Mouse (Mus musculus) gastrocnemius, postnatal 36 days (tissue): ENCODE measurements around the gene Dcaf6. TPM values are rescaled to one million over a fixed set of nuclear protein-coding genes. Genes with fewer than 3 reads are reported as not detected.

Source experiments
- DNase-seq, 2 experiments: peaks; one replicate each; pipeline ENCODE4 v3.0.0; 2022
- intact Hi-C: fragments of 180-260 bp; cut with DNase I; formaldehyde crosslinking; loops from one replicate; pipeline ENCODE4 v1.15.1; 2025
- total RNA-seq, 2 experiments: library from RNA; stranded (reverse); gene quantifications; 2 replicates each; pipeline ENCODE4 v1.2.3; 2021

Gene Dcaf6
- total RNA-seq, 2 experiments from 2014 or later: 254 to 275 TPM

DNA sequence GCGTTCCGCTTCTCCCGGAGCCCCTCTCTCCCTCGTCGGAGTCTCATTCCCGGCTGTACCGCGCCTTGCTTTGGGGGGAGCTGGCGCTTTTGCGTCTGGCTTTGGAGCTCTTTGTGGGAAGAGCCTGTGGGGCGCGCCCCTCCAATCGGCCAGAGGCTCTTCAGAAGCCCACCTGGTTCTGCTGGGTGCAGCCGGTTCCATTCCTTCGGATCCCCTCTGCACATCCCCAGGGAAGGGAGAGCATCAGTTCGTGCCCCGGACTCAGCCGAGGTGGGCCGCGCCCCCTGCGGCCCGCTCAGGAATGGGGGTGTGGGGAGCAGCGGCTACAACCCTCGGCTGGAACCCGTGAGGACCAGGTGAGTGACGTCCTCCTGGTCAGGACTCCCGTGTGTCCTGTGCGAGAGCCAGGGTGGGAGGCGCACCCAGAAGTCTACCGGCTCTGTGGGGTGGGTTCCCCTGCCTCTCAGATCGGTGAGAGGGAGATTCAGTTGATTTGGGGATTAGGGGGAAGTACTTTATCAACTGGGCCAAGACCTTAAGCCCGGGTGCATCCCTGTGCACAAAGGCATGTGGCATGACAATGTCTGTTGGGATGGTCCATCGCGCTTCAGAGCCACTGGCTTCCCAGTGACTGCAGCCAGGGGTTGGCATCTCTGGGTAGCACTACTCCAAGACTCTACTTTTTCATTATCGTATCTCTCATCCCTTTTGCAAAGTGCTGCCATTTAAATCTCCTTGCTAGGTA lies 177.9 kb downstream of the Dcaf6 start:
- no peak for DNase-seq
- intact Hi-C loops: no loop called here

DNA sequence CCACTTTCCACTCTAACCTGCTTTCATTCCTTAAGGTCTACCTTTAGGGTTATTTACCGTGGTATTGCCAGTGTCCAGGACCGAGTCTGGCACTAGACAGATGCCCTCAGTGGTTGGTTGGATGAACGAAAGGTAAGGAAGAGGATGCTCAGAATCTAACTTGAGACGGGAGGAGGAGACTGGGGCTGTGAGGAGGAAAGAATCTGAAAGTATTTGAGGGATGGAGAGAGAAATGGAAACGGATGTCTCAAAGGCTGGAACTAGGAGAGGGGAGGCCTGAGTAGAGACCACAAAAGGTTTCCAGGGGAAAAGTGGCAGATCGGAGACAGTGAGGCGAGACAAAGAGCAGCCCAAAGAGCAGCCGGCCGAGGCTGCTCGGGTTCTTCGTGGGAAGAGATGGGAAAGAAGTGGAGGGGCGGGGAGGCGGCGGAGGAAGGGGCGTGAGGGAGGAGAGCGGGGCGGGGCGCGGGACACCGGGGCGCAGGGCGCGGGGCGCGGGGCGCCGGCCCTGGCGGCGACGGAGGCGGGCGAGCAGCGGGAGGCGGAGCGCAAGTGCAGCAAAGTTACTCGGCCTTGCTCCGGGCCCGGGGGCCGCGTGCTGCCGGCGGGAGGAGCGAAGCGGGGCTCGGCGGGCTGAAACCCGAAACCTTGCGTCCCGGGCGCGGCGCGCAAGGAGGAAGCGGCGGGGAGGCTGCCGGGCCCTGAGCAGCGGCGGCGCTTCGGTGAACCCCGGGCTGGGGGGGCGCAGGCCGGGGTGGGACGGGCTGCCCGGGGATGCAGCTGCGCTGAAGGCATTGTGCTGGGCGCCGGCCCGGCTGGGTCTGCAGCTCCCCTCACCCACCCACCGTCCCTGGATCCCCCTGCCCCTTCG lies 178.7 kb downstream of the Dcaf6 start:
- intact Hi-C loops: no loop called here
- DNase-seq: peak; percentile 62 to 69

DNA sequence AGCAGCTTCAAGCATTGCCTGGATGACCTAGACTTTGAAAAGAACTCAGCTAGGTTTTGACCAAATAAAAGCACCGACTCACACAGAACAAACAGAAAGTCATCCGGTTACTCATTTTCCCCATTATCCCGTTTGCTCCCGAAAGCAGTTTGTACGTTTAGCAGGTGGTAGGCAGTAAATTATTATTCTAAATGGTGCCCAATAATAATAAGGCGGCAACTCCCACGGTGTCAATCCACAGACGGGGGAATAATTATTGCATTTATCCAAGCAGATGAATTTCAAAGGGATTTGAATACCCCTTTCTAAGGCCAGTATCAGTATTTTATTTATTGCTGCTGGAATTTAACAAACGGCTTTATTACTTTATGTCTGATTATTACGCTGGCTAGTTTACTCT lies 179.5 kb downstream of the Dcaf6 start:
- intact Hi-C loops: no loop called here
- no peak for DNase-seq

Other genes starting within 250 kb of the Dcaf6 start
- 10 to 100 TPM; 13.9 to 19.4 TPM for gene Tiprl, start 223.5 kb downstream of the Dcaf6 start, total RNA-seq
- 1 to 10 TPM in 1 of 2 experiments, under 1 TPM in 1; 0.69 to 1.4 TPM for gene Gpr161, start 164.7 kb downstream of the Dcaf6 start, total RNA-seq
- 100 to 1,000 TPM; 319 to 325 TPM for gene Mpc2, start 162 bp upstream of the Dcaf6 start, total RNA-seq
- not detected for gene Adcy10, start 24.7 kb upstream of the Dcaf6 start, total RNA-seq
- 1 to 10 TPM; 8.6 to 9.1 TPM for gene Mpzl1, start 174.1 kb upstream of the Dcaf6 start, total RNA-seq
- 10 to 100 TPM; 96.2 to 99.4 TPM for gene Rcsd1, start 249.3 kb upstream of the Dcaf6 start, total RNA-seq